Mouse (Mus musculus): ENCODE data around the gene Lrrc36. TPM values are rescaled to one million over a fixed set of nuclear protein-coding genes. Genes with fewer than 3 reads are reported as not detected.

Lrrc36 gene
- polyA plus RNA-seq, 1 experiment = 3.0 TPM

DNA sequence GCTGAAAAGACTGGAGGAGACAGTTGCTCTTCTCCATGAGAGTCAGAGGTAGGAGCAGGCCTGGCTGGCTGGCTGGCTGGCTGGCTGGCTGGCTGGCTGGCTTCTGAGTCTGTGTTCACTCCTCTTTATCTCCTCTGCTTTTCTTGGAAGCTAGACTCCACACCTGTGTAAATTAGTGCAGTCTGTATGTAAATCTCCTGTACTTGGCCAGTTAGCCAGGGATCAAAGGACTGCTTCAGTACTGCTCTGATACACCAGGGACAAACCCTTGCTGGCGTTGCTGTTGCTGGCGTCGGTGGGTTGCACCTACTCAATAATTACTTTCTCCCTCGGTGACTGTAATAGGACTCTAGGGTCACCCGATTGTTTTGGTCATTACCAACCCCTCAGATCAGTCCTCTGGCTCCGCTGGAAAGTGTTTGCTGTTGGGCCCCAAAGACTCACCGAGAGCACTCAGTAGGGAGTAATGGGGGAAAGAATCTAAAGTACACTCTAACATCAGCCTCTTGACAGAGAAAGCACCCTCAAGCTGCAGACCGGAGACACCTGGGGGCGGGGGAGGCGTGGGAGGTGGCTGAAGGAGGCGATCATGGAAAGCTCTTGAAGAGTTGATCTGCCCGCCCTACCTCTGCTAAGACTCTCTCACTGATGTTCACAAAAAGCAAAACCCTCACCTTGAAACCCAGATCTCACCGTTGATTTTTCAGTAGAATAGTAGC lies 47.9 kb downstream of the Lrrc36 start:
- Histone ChIP-seq H3K4me1 (ENCODE audit: control insufficient read depth, insufficient read depth, low read length) (no peaks in the 10 kb centered on the region), H3K27ac (ENCODE audit: control insufficient read depth, insufficient read depth, low read depth, low read length, poor library complexity) (no peak overlapping the region), H3K4me3 (replicated peaks; ENCODE audit: control insufficient read depth, low read depth, low read length) (no peak overlapping the region)
- WGBS = 85% methylated on average over 13 of the region's 13 CpGs
- TF ChIP-seq POLR2A (IDR thresholded peaks at IDR 0.05; ENCODE audit: borderline replicate concordance, control insufficient read depth, low read depth, low read length) (no peak), CTCF (IDR thresholded peaks at IDR 0.05; ENCODE audit: control insufficient read depth, insufficient read depth, low read length) (no peak)

DNA sequence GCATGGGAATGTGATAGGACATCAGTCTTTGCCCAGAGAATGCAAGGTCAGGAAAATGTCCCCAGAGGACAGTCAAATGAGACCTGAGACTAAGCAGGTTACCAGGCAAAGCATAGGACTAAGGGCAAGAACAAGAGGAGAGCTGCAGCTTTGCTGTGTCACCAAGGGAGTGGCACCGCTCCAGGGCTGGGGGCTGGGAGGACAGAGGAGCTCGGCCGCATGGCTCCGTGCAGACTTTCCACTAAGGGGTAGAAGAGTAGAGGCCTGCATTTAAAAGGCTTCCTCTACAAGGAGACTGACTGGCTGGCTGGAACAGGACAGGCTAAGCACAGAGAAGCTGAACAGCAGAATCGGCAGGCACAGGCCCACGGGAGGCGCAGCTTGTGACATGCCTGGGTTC lies 51.2 kb downstream of the Lrrc36 start:
- Histone ChIP-seq H3K27ac (ENCODE audit: control insufficient read depth, insufficient read depth, low read depth, low read length, poor library complexity) (no peak overlapping the region), H3K4me3 (replicated peaks; ENCODE audit: control insufficient read depth, low read depth, low read length) (no peak overlapping the region), H3K4me1 (ENCODE audit: control insufficient read depth, insufficient read depth, low read length) (no peaks in the 10 kb centered on the region)
- no peak for TF ChIP-seq POLR2A (IDR thresholded peaks at IDR 0.05; ENCODE audit: borderline replicate concordance, control insufficient read depth, low read depth, low read length)
- TF ChIP-seq CTCF (IDR thresholded peaks at IDR 0.05; ENCODE audit: control insufficient read depth, insufficient read depth, low read length) = no peak
- WGBS = 43% methylated on average over 7 of the region's 7 CpGs

DNA sequence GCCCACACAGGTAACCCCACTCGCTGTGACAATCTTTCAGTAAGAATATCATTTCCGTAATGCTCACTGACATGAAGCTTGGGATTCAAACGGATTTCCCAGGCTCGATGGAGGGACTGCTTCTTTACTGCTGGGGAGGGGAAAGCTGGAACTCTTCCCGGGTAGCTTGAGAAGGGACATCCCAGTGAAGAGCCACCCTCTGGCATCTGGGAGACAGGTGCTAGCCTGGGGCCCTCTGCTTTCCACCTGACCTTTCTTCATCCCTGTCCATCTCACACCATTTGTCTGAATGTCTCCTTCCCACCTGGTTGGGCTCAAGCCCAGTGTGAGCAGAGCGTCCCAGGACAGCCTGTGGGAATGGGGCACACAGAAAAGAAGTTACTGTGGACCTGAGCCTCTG lies 52.9 kb downstream of the Lrrc36 start:
- H3K4me3 ChIP-seq (replicated peaks; ENCODE audit: control insufficient read depth, low read depth, low read length) = no peak overlapping the region
- H3K27ac ChIP-seq (ENCODE audit: control insufficient read depth, insufficient read depth, low read depth, low read length, poor library complexity) = no peak overlapping the region
- TF ChIP-seq CTCF (IDR thresholded peaks at IDR 0.05; ENCODE audit: control insufficient read depth, insufficient read depth, low read length) (no peak), POLR2A (IDR thresholded peaks at IDR 0.05; ENCODE audit: borderline replicate concordance, control insufficient read depth, low read depth, low read length) (no peak)
- peaks cover 2% of the 10 kb centered on the region; the same call in 1 of the 2 replicates for H3K4me1 ChIP-seq (ENCODE audit: control insufficient read depth, insufficient read depth, low read length)
- WGBS = 86% methylated on average over 6 of the region's 6 CpGs

- H3K4me1 ChIP-seq (ENCODE audit: control insufficient read depth, insufficient read depth, low read length) = peaks cover 2% of the 10 kb centered on the region; the same call in 1 of the 2 replicates
- TF ChIP-seq CTCF (IDR thresholded peaks at IDR 0.05; ENCODE audit: control insufficient read depth, insufficient read depth, low read length) (no peak), POLR2A (IDR thresholded peaks at IDR 0.05; ENCODE audit: borderline replicate concordance, control insufficient read depth, low read depth, low read length) (no peak)
- H3K27ac ChIP-seq (ENCODE audit: control insufficient read depth, insufficient read depth, low read depth, low read length, poor library complexity) = no peak overlapping the region
- 87% methylated on average over 7 of the region's 7 CpGs for WGBS
- no peak overlapping the region for H3K4me3 ChIP-seq (replicated peaks; ENCODE audit: control insufficient read depth, low read depth, low read length)
Observed at GRCm38 (mm10) chr8:105466700-105467291, 53.4 kb downstream of the Lrrc36 start.

DNA sequence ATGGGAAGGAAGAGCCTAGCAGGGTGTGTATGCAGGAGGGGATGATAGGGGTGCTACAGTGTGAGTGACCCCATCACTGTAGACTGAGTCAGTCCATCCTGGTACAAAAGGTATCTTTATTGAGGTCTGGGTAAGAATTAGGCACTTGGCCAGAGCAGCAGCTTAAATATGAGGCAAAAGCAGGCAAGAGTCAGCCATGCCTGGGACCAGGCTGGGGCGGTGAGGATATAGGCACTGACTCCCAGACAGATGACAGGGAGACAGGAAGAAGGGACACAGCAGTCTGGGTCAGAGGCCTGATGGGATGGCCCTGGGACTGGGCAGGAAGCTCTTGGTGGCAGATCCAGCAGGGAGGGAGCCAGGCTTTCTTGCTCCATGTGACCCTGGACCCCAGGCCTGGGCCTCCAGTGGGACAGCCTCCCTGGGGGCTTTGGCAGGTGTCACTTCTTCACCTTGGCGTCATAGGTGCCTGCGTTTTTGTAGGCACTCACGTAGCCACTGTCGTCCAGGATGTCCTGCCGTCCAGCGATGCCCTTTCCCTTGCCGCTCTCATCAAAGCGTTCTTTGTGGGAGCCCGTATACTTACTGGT lies 54.1 kb downstream of the Lrrc36 start:
- TF ChIP-seq POLR2A (IDR thresholded peaks at IDR 0.05; ENCODE audit: borderline replicate concordance, control insufficient read depth, low read depth, low read length) (no peak), CTCF (IDR thresholded peaks at IDR 0.05; ENCODE audit: control insufficient read depth, insufficient read depth, low read length) (no peak)
- no peak overlapping the region for H3K4me3 ChIP-seq (replicated peaks; ENCODE audit: control insufficient read depth, low read depth, low read length)
- peaks cover 2% of the 10 kb centered on the region; the same call in 1 of the 2 replicates for H3K4me1 ChIP-seq (ENCODE audit: control insufficient read depth, insufficient read depth, low read length)
- 91% methylated on average over 10 of the region's 10 CpGs for WGBS
- no peak overlapping the region for H3K27ac ChIP-seq (ENCODE audit: control insufficient read depth, insufficient read depth, low read depth, low read length, poor library complexity)

GRCm38 (mm10) chr8:105468002-105468720 lies 54.8 kb downstream of the Lrrc36 start:
- no peak for TF ChIP-seq CTCF (IDR thresholded peaks at IDR 0.05; ENCODE audit: control insufficient read depth, insufficient read depth, low read length)
- TF ChIP-seq POLR2A (IDR thresholded peaks at IDR 0.05; ENCODE audit: borderline replicate concordance, control insufficient read depth, low read depth, low read length) = no peak
- H3K4me1 ChIP-seq (ENCODE audit: control insufficient read depth, insufficient read depth, low read length) = peaks cover 2% of the 10 kb centered on the region; the same call in 1 of the 2 replicates
- 83% methylated on average over 27 of the region's 27 CpGs for WGBS
- no peak overlapping the region for H3K27ac ChIP-seq (ENCODE audit: control insufficient read depth, insufficient read depth, low read depth, low read length, poor library complexity)
- no peak overlapping the region for H3K4me3 ChIP-seq (replicated peaks; ENCODE audit: control insufficient read depth, low read depth, low read length)

DNA sequence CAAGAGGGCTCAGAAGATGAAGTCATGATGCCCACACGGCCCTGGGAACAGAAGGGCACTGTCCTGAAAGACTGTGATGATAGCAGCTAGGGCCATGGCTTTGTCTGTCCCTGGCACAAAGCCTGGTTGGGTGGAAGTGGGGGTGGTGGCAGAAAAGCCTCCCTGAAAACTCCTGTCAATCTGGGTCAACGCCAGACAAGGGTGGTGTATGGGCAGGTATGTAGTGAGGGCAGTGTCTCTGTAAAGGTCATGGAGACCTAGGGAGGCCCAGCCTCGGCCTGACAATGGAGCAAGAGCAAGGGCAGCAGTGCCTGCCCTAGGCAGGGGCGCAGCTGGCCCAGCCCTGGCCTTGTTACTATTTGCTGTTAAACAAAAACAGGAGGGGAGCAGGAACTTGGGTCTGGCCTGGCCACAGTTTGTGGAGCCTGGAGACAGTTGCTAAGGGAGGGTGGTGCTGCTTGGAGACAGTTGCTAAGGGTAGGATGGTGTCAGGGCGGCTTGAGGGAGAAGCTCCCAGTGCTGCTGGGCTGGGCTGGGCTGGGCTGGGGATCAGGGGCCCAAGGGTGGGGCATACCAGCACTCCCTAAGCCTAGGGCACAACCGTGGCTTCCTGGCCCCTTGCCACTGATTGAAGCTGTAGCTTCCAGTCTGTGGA lies 55.8 kb downstream of the Lrrc36 start:
- Histone ChIP-seq H3K4me3 (replicated peaks; ENCODE audit: control insufficient read depth, low read depth, low read length) (no peak overlapping the region), H3K4me1 (ENCODE audit: control insufficient read depth, insufficient read depth, low read length) (peaks cover 2% of the 10 kb centered on the region; the same call in 1 of the 2 replicates), H3K27ac (ENCODE audit: control insufficient read depth, insufficient read depth, low read depth, low read length, poor library complexity) (no peak overlapping the region)
- WGBS = 55% methylated on average over 6 of the region's 6 CpGs
- no peak for TF ChIP-seq POLR2A (IDR thresholded peaks at IDR 0.05; ENCODE audit: borderline replicate concordance, control insufficient read depth, low read depth, low read length)
- no peak for TF ChIP-seq CTCF (IDR thresholded peaks at IDR 0.05; ENCODE audit: control insufficient read depth, insufficient read depth, low read length)

Data from bone marrow, adult 2 months (tissue).